Mouse (Mus musculus): ENCODE measurements at regions not wholly inside any gene's neighbourhood (a gene's known extent, or its start where the extent isn't known, plus 50 kb on each side); places are given as distances from the start of the nearest gene placed in this dataset.
A peak's percentile ranks its signal among the peaks of the same experiment; 100 is the strongest.

GRCm38 (mm10) chr1:51644399-51644798 lies 166.2 kb upstream of the Nabp1 start:
- peak; percentile 59 for DNase-seq (ENCODE audit: low spot score)

- DNase-seq (ENCODE audit: low spot score): no peak
These were observed 165.4 kb upstream of the Nabp1 start for GRCm38 (mm10) chr1:51643640-51644039.

DNA sequence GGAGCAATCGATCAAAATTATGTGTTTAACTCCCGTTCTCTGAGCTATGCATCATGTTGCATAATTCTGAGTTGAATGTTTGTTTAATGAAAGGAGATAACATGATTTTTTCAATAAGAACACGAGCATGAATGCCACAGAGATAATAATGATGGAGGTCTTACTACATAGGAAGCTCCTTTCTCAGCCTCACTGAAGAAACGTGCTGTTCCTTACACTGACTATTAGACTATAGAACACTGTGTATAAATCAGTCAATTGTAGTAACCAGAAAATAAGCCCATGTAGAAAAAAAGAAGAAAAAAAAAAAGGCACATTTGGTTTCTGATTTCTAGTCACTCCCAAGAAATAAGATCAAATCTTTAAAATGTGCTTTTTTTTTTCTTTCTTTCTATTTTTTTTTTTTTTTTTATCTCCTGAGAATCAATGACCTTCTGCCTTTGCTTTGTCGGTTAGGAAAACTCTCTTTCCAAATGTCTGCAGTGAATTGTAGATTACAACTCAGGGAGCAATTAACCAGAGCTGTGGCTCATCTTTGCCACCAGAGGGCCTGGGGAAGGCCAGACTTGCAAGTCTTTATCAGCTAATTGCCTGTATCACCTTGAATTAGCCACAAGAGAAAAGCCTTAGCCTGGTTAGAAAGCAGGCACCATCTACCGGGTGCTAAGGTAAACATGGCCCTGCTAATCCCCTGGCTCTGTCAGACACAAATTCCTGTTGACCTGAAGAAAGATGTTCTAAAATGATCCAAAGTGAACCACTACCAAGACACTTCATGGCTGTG lies 160.5 kb upstream of the Nabp1 start:
- no peak for DNase-seq (ENCODE audit: low spot score)

GRCm38 (mm10) chr1:51635881-51636515 lies 157.8 kb upstream of the Nabp1 start:
- DNase-seq (ENCODE audit: low spot score): no peak

DNA sequence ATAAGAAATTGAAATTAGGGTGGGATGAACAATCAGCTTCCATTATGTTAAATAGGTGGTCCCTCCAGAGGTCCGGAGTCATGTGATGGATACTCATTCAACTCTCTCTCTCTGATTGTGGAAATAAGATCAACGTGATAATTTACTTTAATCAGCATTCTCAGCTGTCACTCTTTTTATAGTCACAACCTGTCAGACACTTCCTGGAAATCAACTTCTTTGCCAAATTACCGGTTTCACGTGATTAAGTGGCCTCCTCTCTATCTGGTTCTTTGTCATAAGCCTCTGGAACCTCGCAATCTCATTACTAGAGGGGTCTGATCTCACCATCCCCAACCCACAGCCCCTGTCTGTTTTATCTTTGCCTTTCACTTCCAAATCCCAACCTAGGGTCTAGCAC lies 155.6 kb upstream of the Nabp1 start:
- DNase-seq (ENCODE audit: low spot score): no peak

DNA sequence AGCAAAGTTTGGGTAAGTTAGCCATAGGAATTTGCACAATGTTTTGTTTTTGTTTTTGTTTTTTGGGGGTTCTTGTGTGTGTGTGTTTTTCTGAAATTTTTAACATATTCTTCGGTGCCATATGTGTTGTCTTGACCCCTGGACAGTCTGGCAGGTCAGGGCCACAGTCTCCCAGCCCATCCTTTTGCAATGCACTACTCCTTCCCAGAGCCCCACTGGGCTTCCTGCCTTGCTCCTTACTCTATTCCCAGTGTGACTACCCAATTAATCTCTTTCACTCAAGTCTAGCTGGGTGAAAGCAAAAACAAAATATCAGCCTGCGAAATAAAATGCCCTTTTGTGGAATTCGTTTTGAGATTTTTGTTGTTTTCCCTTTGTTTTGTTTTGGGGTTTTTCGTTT lies 154.6 kb upstream of the Nabp1 start:
- no peak for DNase-seq (ENCODE audit: low spot score)

DNA sequence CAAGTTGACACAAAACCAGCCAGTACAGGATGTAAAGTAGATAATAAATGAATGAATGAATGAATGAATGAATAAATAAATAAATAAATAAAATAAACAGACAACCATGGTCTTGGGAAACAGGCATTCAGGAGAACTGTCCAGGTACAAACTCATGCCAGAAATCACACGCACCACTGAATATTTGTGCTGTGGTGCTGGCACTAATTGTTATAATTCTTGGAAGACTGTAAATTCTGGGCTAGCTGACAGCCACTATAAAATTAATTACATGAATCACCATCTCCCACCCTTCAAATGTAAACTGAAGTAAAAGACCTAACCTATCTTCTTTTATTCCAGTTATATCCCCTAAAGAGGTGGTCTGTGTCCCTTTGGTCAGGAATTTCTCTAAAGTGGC lies 151.6 kb upstream of the Nabp1 start:
- DNase-seq (ENCODE audit: low spot score): no peak

DNA sequence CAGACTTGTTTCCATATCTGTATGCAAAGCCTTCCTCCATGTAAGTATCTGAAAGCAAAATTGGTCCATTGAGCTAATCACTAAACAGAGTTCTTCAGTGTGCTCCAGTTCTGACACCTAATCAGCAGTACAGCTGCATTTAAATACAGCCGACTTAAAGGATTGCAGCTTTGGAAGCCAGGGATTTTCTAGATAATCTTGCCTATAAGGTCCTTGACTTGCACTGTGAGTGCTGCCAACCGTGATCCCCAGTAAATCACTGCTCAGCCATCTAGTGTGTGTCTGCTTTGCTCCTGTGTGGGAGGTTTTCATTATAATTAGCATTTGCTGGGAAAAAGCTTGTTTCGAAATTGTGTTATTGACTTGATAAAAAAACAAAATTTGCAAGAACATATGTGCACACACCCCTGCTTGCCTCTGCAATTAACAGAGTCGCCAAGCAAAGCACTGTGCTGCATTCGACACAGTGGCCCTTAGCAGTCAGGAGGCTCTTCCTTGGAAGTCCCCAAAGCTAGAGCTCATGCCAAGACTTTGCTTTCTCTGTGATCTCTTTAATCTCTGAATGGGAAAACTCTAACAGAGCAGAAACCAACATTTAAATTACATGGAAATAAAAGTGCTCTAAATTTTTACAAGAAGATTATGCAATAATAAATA lies 150.0 kb upstream of the Nabp1 start:
- DNase-seq (ENCODE audit: low spot score): no peak

GRCm38 (mm10) chr1:51626303-51626702 lies 148.1 kb upstream of the Nabp1 start:
- DNase-seq (ENCODE audit: low spot score): no peak

DNA sequence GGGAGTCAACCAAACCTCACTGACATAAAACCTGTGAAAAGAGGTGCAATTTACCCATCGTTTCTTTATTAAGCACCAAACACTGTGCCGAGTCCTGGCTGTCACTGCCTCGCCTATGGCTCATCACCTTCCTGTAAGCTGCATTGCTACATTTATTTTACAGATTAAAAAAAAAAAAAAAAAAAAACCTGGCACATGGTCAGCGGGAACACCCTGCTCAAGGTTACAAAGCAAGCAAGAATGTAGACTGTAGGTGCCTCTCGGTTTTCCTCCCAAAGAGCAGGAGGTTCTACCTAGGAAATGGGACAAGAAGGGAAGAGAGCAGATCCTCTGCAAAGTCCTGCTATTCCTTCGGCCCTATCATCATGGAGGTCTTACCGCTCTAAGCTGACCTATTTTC lies 146.9 kb upstream of the Nabp1 start:
- no peak for DNase-seq (ENCODE audit: low spot score)

DNA sequence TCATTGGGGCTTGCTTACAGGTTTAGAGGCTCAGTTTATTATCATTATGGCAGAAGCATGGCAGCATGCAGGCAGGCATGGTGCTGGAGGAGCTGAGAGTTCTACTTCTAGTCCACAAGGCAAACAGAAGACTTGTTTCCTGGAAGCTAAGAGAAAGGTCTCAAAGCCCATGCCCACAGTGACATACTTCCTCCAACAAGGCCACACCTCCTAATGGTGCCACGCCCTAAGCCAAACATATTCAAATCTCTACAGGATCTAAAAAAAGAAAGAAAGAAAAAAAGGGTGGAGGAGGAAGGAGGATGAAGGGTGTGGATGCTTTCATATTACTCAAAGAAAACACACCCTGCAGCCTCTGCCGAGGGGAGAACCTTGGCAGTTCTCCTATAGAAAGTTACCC lies 146.3 kb upstream of the Nabp1 start:
- DNase-seq (ENCODE audit: low spot score): peak; percentile 10

DNA sequence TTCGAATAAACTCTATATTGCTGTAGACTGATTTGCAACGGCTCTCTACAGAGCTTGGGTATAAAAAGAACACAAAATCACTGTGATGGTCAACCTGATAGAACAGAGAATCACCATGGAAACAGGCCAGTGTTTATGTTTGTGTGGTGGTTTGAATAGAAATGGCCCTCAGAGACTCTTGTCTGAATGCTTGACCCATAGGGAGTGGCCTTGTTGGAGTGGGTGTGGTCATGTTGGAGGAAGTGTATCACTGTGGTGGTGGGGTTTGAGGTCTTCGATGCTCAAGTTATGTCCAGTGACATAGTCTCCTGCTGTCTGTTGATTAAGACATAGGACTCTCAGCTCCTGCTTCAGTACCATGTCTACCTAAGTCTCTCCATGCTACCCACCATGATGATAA lies 144.8 kb upstream of the Nabp1 start:
- DNase-seq (ENCODE audit: low spot score): no peak

DNA sequence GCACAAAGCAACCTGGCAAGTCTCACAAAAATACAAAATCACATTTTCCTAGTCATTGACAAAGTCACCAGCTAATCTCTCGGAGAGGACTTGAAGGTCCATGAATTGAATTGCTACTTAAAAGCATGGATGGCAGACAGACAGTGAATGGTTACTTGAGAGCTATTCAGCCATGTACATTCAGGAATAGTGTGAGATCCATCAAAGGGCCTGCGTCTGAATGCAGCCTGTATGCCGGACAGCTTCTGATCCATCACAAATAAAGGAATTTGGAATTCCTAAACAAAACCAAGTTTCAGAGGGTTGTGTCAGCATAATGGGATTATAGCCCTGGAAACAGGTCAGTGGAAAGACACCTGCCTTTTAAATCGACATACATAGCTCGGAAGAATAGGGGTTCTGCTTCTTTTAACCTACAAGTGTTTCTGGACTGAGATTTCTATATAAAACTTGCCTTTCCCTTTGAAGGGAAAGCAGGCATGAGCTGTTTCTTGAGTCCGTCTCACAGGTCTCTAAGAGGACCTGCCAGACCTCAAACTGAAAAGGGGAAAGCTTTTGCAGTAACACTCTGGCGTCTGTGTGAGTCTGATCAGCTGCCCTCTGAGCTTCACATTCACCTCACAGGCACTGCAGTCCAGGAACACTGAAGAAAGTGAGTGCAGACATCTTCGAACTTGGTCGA lies 144.1 kb upstream of the Nabp1 start:
- no peak for DNase-seq (ENCODE audit: low spot score)

- no peak for DNase-seq (ENCODE audit: low spot score)
These were observed 142.8 kb upstream of the Nabp1 start for GRCm38 (mm10) chr1:51621062-51621461.

DNA sequence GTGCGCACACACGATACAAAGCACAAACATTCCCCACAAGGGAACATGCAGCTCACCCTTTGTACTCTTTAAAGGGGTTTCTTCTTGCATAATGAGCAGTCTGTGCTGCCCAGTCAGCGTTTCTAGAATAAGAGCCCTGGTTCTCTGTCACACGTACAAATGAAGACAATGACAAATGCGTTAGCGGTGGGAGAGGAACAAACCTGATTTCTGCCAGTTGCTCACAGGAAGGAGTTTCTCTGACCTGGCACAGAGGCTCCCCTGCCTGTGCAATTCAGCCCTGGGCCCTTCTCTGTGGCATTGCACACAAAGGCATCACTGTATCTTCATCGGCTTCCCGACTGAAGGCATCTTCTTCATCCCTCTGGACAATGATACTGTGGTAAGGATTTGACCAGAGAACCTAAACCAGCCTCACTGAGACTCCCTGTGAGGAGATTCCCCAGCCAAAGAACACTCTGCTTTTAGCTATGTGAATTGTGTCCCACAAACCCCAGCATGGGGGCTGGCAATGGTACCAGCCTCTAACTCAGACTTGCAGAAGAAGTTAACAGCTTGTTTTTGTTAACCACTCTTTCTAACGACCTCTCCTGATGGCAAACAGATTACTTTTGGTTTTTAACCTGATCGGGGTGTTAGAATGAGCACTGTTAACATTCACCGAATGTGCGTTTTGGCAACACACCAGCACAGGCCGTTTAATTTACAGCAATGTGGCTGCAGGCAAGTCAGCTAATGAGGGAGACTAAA lies 139.5 kb upstream of the Nabp1 start:
- no peak for DNase-seq (ENCODE audit: low spot score)

- DNase-seq (ENCODE audit: low spot score): no peak
These were observed 137.9 kb upstream of the Nabp1 start for GRCm38 (mm10) chr1:51616091-51616490.

- DNase-seq (ENCODE audit: low spot score): peak; percentile 52
These were observed 137.3 kb upstream of the Nabp1 start for GRCm38 (mm10) chr1:51615523-51615922.

DNA sequence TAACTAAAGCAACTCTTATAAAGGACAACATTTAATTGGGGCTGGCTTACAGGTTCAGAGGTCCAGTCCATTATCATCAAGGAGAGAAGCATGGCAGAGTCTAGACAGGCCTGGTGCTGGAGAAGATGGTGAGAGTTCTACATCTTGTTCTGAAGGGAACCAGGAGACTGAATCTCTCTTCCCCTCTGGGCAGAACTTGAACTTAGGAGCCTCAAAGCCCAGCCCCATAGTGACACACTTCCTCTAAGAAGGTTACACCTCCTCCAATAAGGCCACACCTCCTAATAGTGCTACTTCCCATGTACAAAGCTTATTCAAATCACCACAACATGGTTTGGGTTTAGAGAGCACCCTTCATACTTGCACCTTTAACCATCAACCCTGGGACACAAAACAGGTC lies 136.5 kb upstream of the Nabp1 start:
- DNase-seq (ENCODE audit: low spot score): no peak

GRCm38 (mm10) chr1:51609295-51609694 lies 131.1 kb upstream of the Nabp1 start:
- no peak for DNase-seq (ENCODE audit: low spot score)

GRCm38 (mm10) chr1:51607437-51607855 lies 129.2 kb upstream of the Nabp1 start:
- no peak for DNase-seq (ENCODE audit: low spot score)

DNA sequence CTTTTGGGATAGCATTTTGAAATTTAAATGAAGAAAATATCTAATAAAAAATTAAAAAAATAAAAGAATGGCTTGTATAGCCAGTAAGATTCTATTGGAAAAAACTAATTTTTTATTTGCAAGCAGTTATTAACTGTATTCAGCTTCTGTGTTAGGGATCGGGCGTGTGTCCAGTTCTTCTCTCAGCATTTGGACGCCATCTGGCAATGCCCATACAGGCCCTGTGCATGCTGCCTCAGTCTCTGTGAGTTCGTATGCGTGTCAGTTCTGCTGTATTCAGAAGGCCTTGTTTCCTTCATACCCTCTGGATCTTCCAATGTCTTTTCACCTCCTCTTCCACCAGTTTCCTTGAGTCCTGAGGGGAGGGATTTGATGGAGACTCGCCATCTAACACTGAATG lies 123.8 kb upstream of the Nabp1 start:
- DNase-seq (ENCODE audit: low spot score): no peak

- DNase-seq (ENCODE audit: low spot score): peak; percentile 61
These were observed 122.2 kb upstream of the Nabp1 start for GRCm38 (mm10) chr1:51600425-51600824.
